Mouse (Mus musculus) thymus, adult 2 months (tissue): ENCODE measurements around the gene Klhdc3.

Experiments used
- CTCF ChIP-seq: fragments of 200-500 bp; IDR thresholded peaks from 2 replicates; pipeline ENCODE4 v1.5.1; 2012; ENCODE audit warnings: mild to moderate bottlenecking, control low read depth, low read length, moderate library complexity, borderline replicate concordance; ENCODE audit not compliant: control insufficient read depth, poor library complexity, insufficient read depth; ENCODE audit errors: extremely low read depth
- POLR2A ChIP-seq: fragments of 200-500 bp; IDR thresholded peaks from 2 replicates; pipeline ENCODE4 v1.6.1; 2012; ENCODE audit warnings: mild to moderate bottlenecking, low read length, control low read depth, moderate library complexity; ENCODE audit not compliant: control insufficient read depth, poor library complexity, insufficient read depth; ENCODE audit errors: extremely low read depth

GRCm38 (mm10) chr17:46678416-46678815 is 2.3 kb downstream of the Klhdc3 start, which contains the start of gene Mea1:
- TF ChIP-seq POLR2A (no peak), CTCF (no peak)
